Mouse (Mus musculus) G1E (cell line): Measurements from ENCODE around the gene Golph3l.
A peak's percentile ranks its signal among the peaks of the same experiment; 100 is the strongest.

Source experiments
- CTCF ChIP-seq: IDR thresholded peaks from 2 replicates; pipeline ENCODE4 v1.5.1; 2012; ENCODE audit warnings: low read depth, low read length, inconsistent platforms, mixed read lengths
- POLR2AphosphoS5 ChIP-seq: IDR thresholded peaks from 2 replicates; pipeline ENCODE4 v1.6.1; 2012; ENCODE audit warnings: low read depth, low read length, inconsistent platforms; ENCODE audit not compliant: insufficient replicate concordance

GRCm38 (mm10) chr3:95663486-95663885 is 74.8 kb downstream of the Golph3l start:
- TF ChIP-seq CTCF (no peak), POLR2AphosphoS5 (peak; percentile 70; the same call in 1 of the 2 replicates)
